Mouse (Mus musculus) cerebellum, adult 2 months (tissue): ENCODE measurements around the gene Garnl3.

Experiments
- CTCF ChIP-seq: fragments of 200-500 bp; IDR thresholded peaks from 2 replicates; pipeline ENCODE4 v1.5.1; 2011; ENCODE audit warnings: low read depth, mild to moderate bottlenecking, control low read depth, low read length, moderate library complexity, borderline replicate concordance; ENCODE audit not compliant: insufficient read depth
- POLR2A ChIP-seq: fragments of 200-500 bp; IDR thresholded peaks from 2 replicates; pipeline ENCODE4 v1.6.1; 2011; ENCODE audit warnings: low read length, control low read depth, borderline replicate concordance; ENCODE audit not compliant: insufficient read depth

DNA sequence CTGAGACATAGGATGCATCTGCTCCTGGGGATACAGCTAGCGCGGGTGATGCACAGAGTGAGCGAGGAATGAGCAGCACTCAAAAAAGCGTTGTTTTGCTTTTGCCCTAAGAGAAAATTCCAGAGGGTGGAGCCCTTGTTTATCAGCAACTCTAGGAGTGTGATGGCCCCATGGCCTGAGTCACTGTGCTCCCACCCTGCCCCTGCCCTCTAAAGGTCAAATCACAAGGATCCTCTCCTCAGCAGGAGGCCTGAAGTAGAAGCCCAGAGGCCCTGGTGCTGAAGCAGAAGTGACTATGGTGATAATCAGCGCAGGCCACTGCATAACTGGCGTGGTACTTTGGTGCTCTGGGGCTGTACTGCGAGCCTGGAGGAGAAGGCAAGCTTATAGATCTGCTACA, 28.1 kb upstream of the Garnl3 start:
- TF ChIP-seq CTCF (no peak), POLR2A (no peak)
